Mouse (Mus musculus): ENCODE results near the gene Olfr382. TPM values are rescaled to one million over a fixed set of nuclear protein-coding genes. Genes with fewer than 3 reads are reported as not detected.
"Not testable (repeated sequence)": the region's sequence is repeated elsewhere in the genome, so short reads cannot be mapped to it uniquely, and the experiment has no call there.

The Olfr382 gene
- not detected in 2 replicates for polyA plus RNA-seq (2016; fragmentation: Nextera tagmentation; extraction: Ambion mirVana)

DNA sequence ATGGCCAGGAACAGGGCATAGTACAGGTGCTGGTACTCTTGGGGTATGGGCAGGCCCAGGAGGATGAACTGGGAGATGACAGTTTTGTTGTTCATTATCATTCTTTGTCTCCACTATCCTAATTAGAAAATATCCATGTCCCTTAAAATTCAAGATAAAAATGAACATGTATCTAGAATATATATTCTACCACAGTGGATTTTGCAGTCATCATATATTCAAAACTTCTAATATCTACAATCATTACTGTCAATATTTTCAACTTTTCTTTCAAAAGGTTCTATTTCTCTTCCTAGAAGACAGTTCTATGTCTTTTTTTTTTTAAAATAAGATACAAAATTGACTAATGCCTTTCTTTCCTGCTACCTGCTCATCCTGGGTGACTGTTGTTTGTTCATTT, at the start of gene Olfr382:
Olfr382 (minus strand) TSS at position 101 of the 400 bp plus-strand sequence.
- peaks cover 29% of the 10 kb centered on the region; the same call in 1 of the 2 replicates for H3K9me3 ChIP-seq
- no peak within 1 kb of the TSS for H3K27ac ChIP-seq
- no peak for DNase-seq (ENCODE audit: low spot score)
- H3K27me3 ChIP-seq (ENCODE audit: insufficient read depth, poor library complexity, severe bottlenecking), result no peaks in the 10 kb centered on the region
- no peaks in the 10 kb centered on the region for H3K36me3 ChIP-seq
- H3K4me3 ChIP-seq, result no peak within 1 kb of the TSS
- no peaks in the 10 kb centered on the region for H3K4me1 ChIP-seq (replicated peaks)

GRCm38 (mm10) chr11:73528971-73529370, 12.0 kb upstream of the Olfr382 start:
- not testable (repeated sequence) for DNase-seq (ENCODE audit: low spot score); H3K27ac ChIP-seq; H3K36me3 ChIP-seq; H3K4me3 ChIP-seq; H3K4me1 ChIP-seq (replicated peaks); H3K27me3 ChIP-seq (ENCODE audit: insufficient read depth, poor library complexity, severe bottlenecking)
- WGBS, result 88% methylated on average over 1 of the region's 1 CpGs
- H3K9me3 ChIP-seq, result peaks cover 12% of the 10 kb centered on the region

- Histone ChIP-seq H3K27ac (no peak within 1 kb of the TSS), H3K36me3 (no peaks in the 10 kb centered on the region), H3K4me1 (replicated peaks) (no peaks in the 10 kb centered on the region), H3K27me3 (ENCODE audit: insufficient read depth, poor library complexity, severe bottlenecking) (no peaks in the 10 kb centered on the region), H3K4me3 (no peak within 1 kb of the TSS), H3K9me3 (0 out of 2 replicates have a peak, but pooled peaks cover 2% of the 10 kb centered on the region)
- DNase-seq (ENCODE audit: low spot score), result no peak
Observed at GRCm38 (mm10) chr11:73491503-73491902, 25.5 kb downstream of the Olfr382 start, which contains the start of gene Olfr381. Olfr381 (minus strand) TSS chr11:73491603.

Other genes starting within 250 kb of the Olfr382 start
- gene Trpv3, start 249.8 kb downstream of the Olfr382 start, polyA plus RNA-seq (2016; fragmentation: Nextera tagmentation; extraction: Ambion mirVana), result 0.09 TPM in 1 of 2 replicates, not detected in the other
- 0.25 TPM in 1 of 2 replicates, not detected in the other for gene Aspa, start 187.6 kb downstream of the Olfr382 start, polyA plus RNA-seq (2016; fragmentation: Nextera tagmentation; extraction: Ambion mirVana)
- not detected in 2 replicates for gene Gm49340, start 187.5 kb downstream of the Olfr382 start, polyA plus RNA-seq (2016; fragmentation: Nextera tagmentation; extraction: Ambion mirVana)
- not detected in 2 replicates for gene Spata22, start 187.5 kb downstream of the Olfr382 start, polyA plus RNA-seq (2016; fragmentation: Nextera tagmentation; extraction: Ambion mirVana)
- gene Olfr20, start 166.4 kb downstream of the Olfr382 start, polyA plus RNA-seq (2016; fragmentation: Nextera tagmentation; extraction: Ambion mirVana), result not detected in 2 replicates
- not detected in 2 replicates for gene Olfr376, start 146.0 kb downstream of the Olfr382 start, polyA plus RNA-seq (2016; fragmentation: Nextera tagmentation; extraction: Ambion mirVana)
- gene Olfr1, start 117.6 kb downstream of the Olfr382 start, polyA plus RNA-seq (2016; fragmentation: Nextera tagmentation; extraction: Ambion mirVana), result not detected in 2 replicates
- not detected in 2 replicates for gene Olfr378, start 88.7 kb downstream of the Olfr382 start, polyA plus RNA-seq (2016; fragmentation: Nextera tagmentation; extraction: Ambion mirVana)
- gene Olfr380, start 59.7 kb downstream of the Olfr382 start, polyA plus RNA-seq (2016; fragmentation: Nextera tagmentation; extraction: Ambion mirVana), result not detected in 2 replicates
- not detected in 2 replicates for gene Olfr381, start 25.6 kb downstream of the Olfr382 start, polyA plus RNA-seq (2016; fragmentation: Nextera tagmentation; extraction: Ambion mirVana)
- not detected in 2 replicates for gene Olfr385, start 75.8 kb upstream of the Olfr382 start, polyA plus RNA-seq (2016; fragmentation: Nextera tagmentation; extraction: Ambion mirVana)
- not detected in 2 replicates for gene Olfr384, start 81.4 kb upstream of the Olfr382 start, polyA plus RNA-seq (2016; fragmentation: Nextera tagmentation; extraction: Ambion mirVana)
- gene Zfp735, start 171.6 kb upstream of the Olfr382 start, polyA plus RNA-seq (2016; fragmentation: Nextera tagmentation; extraction: Ambion mirVana), result not detected in 2 replicates